Mouse (Mus musculus) intestine, embryonic 14.5 days (tissue): ENCODE data around the gene H2-DMb1. TPM values are rescaled to one million over a fixed set of nuclear protein-coding genes. Genes with fewer than 3 reads are reported as not detected.

ENCODE experiments used
- ATAC-seq: fragments of 200-750 bp; cut with Nextera tagmentation; replicated peaks from 2 replicates; pipeline ENCODE4 v1.8.0; 2017; ENCODE audit warnings: low read depth, moderate number of reproducible peaks, moderate TSS enrichment, moderate library complexity; ENCODE audit not compliant: low FRiP score, low TSS enrichment
- DNase-seq: peaks from one replicate; pipeline ENCODE4 v3.0.0-alpha.2; 2018; ENCODE audit warnings: low spot score
- H3K27ac ChIP-seq: fragments of 300-500 bp; sonication (generic); 2 replicates; pipeline ENCODE4 v1.5.1; 2014; ENCODE audit warnings: low read depth, mild to moderate bottlenecking, control low read depth
- H3K27me3 ChIP-seq: fragments of 300-500 bp; sonication (generic); replicated peaks from 2 replicates; pipeline ENCODE4 v1.6.1; 2014; ENCODE audit warnings: low read length, control low read depth; ENCODE audit not compliant: control insufficient read depth, insufficient read depth
- H3K36me3 ChIP-seq: fragments of 300-500 bp; sonication (generic); 2 replicates; pipeline ENCODE4 v1.6.1; 2014; ENCODE audit warnings: low read length, control low read depth; ENCODE audit not compliant: control insufficient read depth, insufficient read depth
- H3K4me1 ChIP-seq: fragments of 300-500 bp; sonication (generic); replicated peaks from 2 replicates; pipeline ENCODE4 v1.6.1; 2014; ENCODE audit warnings: low read length, control low read depth, mixed read lengths; ENCODE audit not compliant: control insufficient read depth, insufficient read depth
- H3K4me2 ChIP-seq: fragments of 300-500 bp; sonication (generic); 2 replicates; pipeline ENCODE4 v1.6.1; 2014; ENCODE audit warnings: low read length
- H3K4me3 ChIP-seq: fragments of 300-500 bp; sonication (generic); 2 replicates; pipeline ENCODE4 v1.5.1; 2014; ENCODE audit warnings: low read depth, low read length, control low read depth, mixed read lengths
- H3K9ac ChIP-seq: fragments of 300-500 bp; sonication (generic); 2 replicates; pipeline ENCODE4 v1.6.1; 2014; ENCODE audit warnings: mild to moderate bottlenecking, low read length
- H3K9me3 ChIP-seq: fragments of 300-500 bp; sonication (generic); 2 replicates; pipeline ENCODE4 v1.6.1; 2016; ENCODE audit warnings: low read length, control low read depth; ENCODE audit not compliant: control insufficient read depth
- WGBS: fragments of 180-500 bp; shearing (Covaris S2); extraction: QIAGEN DNeasy Blood & Tissue Kit; methylation state at CpG from one replicate; pipeline ENCODE4 v1.1.7; 2014; 5-methylcytosine and 5-hydroxymethylcytosine counted together
- polyA plus RNA-seq: library from polyadenylated mRNA; unstranded; fragments of >200 nt; fragmentation: Nextera tagmentation; extraction: Ambion mirVana; gene quantifications from 2 replicates; pipeline ENCODE4 v1.2.1, GENCODE M21; 2014

H2-DMb1 gene
- polyA plus RNA-seq, 1 experiment from 2014 or later = 1.7 TPM

- no peaks in the 10 kb centered on the region for H3K36me3 ChIP-seq
- no peak overlapping the region for H3K9ac ChIP-seq
- 7% methylated on average over 31 of the region's 31 CpGs for WGBS
- ATAC-seq = peak; percentile 96
- H3K4me2 ChIP-seq = peak overlapping the region; percentile 56
- no peak overlapping the region for H3K27ac ChIP-seq
- DNase-seq = peak; percentile 99
- H3K9me3 ChIP-seq = no peaks in the 10 kb centered on the region
- peaks cover 12% of the 10 kb centered on the region; the same call in 1 of the 2 replicates for H3K27me3 ChIP-seq
- peak overlapping the region; percentile 23 for H3K4me3 ChIP-seq
- H3K4me1 ChIP-seq = peaks cover 4% of the 10 kb centered on the region; the same call in 1 of the 2 replicates
Measured at GRCm38 (mm10) chr17:34135297-34136224, 17.3 kb upstream of the H2-DMb1 start.

GRCm38 (mm10) chr17:34137601-34138000, 15.3 kb upstream of the H2-DMb1 start:
- 72% methylated on average over 7 of the region's 7 CpGs for WGBS

DNA sequence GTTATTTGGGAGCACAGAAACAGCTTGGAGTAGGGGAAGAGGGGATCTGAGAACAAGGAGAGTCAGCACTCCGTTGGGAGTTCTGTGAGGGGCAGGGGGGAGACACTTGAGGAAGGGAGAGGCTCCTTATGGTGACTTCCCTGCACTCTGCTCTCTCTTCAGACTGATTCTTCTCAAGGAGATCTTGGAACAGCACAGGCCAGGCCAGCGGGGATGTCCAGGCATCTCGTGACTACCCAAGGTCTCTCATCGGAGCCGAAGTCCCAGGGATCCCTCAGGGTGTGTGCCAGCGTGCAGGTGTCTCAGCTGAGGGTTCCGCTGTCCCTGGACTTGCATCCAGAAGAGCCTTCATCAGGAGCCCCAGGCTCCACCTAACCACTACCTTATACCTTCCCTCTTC, 14.2 kb upstream of the H2-DMb1 start:
- ATAC-seq = no peak
- DNase-seq = no peak
- H3K9me3 ChIP-seq = no peaks in the 10 kb centered on the region
- WGBS = 79% methylated on average over 7 of the region's 7 CpGs
- H3K27ac ChIP-seq = no peak overlapping the region
- H3K27me3 ChIP-seq = peaks cover 18% of the 10 kb centered on the region
- no peak overlapping the region for H3K4me2 ChIP-seq
- H3K9ac ChIP-seq = no peak overlapping the region
- peaks cover 4% of the 10 kb centered on the region; the same call in 1 of the 2 replicates for H3K4me1 ChIP-seq
- H3K4me3 ChIP-seq = no peak overlapping the region
- H3K36me3 ChIP-seq = no peaks in the 10 kb centered on the region

More at GRCm38 (mm10) chr17:34137601-34138000, 15.3 kb upstream of the H2-DMb1 start:
- DNase-seq = no peak
- peaks cover 18% of the 10 kb centered on the region for H3K27me3 ChIP-seq
- no peak for ATAC-seq
- H3K36me3 ChIP-seq = no peaks in the 10 kb centered on the region
- H3K4me1 ChIP-seq = peaks cover 4% of the 10 kb centered on the region; the same call in 1 of the 2 replicates
- H3K9me3 ChIP-seq = no peaks in the 10 kb centered on the region
- H3K4me3 ChIP-seq = no peak overlapping the region
- H3K9ac ChIP-seq = no peak overlapping the region
- H3K4me2 ChIP-seq = no peak overlapping the region
- no peak overlapping the region for H3K27ac ChIP-seq

GRCm38 (mm10) chr17:34139416-34139815, 13.5 kb upstream of the H2-DMb1 start:
- peak overlapping the region; percentile 72 for H3K4me2 ChIP-seq
- H3K27ac ChIP-seq = no peak overlapping the region
- ATAC-seq (0 out of 2 replicates have a peak, but pooled peaks have one; percentile 28), DNase-seq (peak; percentile 77)
- H3K36me3 ChIP-seq = no peaks in the 10 kb centered on the region
- peaks cover 18% of the 10 kb centered on the region for H3K27me3 ChIP-seq
- peak overlapping the region; percentile 28 for H3K4me3 ChIP-seq
- no peak overlapping the region for H3K9ac ChIP-seq
- H3K9me3 ChIP-seq = no peaks in the 10 kb centered on the region
- H3K4me1 ChIP-seq = peaks cover 4% of the 10 kb centered on the region; the same call in 1 of the 2 replicates
- 1% methylated on average over 16 of the region's 16 CpGs for WGBS

DNA sequence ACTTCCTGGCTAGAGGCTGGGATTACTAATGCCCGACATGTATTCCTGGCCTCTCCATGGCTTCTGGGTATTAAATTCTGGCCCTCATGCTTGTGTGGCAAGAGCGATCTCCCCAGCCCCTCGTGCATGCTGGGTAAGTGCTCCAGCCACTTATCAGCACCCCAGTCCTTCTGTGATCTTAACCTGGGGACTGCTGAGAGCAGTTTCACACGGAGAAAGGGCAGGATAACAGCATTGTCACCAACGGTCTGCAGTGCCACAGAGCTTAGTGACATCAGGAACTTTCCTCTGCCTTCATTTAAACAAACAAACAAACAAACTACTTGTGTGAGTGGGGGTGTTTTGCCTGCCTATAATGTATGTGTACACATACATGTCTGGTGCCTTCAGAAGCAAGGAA, 12.6 kb upstream of the H2-DMb1 start:
- Histone ChIP-seq H3K4me3 (0 out of 2 replicates have a peak overlapping the region, but pooled peaks have one; percentile 28), H3K4me1 (peaks cover 4% of the 10 kb centered on the region; the same call in 1 of the 2 replicates)

DNA sequence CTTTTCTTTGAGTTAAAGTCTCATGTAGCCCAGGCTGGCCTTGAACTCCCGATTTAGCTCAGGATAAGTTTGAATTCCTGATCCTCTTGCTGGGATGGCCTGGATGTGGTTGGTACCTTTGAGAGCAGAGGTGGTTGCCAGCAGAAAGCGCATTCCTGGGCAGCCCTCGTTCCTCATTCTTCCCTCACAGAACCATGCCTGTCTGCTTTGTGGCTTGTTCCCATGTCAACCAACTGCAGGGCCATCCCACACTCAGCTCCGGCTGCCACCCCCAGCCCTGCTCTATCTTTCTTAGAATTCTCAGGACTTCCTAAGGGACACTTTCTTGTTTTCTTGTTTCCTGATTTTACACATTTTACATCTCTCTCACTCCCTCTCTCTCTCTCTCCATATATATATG, 11.4 kb upstream of the H2-DMb1 start:
- Histone ChIP-seq H3K4me2 (no peak overlapping the region), H3K9ac (no peak overlapping the region), H3K9me3 (no peaks in the 10 kb centered on the region), H3K27me3 (peaks cover 18% of the 10 kb centered on the region), H3K4me1 (peaks cover 4% of the 10 kb centered on the region; the same call in 1 of the 2 replicates), H3K27ac (no peak overlapping the region), H3K36me3 (no peaks in the 10 kb centered on the region), H3K4me3 (no peak overlapping the region)
- no peak for DNase-seq
- ATAC-seq = no peak
- 64% methylated on average over 4 of the region's 4 CpGs for WGBS

More for the DNA sequence above, 12.6 kb upstream of the H2-DMb1 start:
- ATAC-seq = no peak
- no peak for DNase-seq
- Histone ChIP-seq H3K4me2 (peak overlapping the region; percentile 72; the same call in 1 of the 2 replicates), H3K36me3 (no peaks in the 10 kb centered on the region), H3K27me3 (peaks cover 18% of the 10 kb centered on the region), H3K9ac (no peak overlapping the region), H3K9me3 (no peaks in the 10 kb centered on the region), H3K27ac (no peak overlapping the region)
- 10% methylated on average over 5 of the region's 5 CpGs for WGBS

DNA sequence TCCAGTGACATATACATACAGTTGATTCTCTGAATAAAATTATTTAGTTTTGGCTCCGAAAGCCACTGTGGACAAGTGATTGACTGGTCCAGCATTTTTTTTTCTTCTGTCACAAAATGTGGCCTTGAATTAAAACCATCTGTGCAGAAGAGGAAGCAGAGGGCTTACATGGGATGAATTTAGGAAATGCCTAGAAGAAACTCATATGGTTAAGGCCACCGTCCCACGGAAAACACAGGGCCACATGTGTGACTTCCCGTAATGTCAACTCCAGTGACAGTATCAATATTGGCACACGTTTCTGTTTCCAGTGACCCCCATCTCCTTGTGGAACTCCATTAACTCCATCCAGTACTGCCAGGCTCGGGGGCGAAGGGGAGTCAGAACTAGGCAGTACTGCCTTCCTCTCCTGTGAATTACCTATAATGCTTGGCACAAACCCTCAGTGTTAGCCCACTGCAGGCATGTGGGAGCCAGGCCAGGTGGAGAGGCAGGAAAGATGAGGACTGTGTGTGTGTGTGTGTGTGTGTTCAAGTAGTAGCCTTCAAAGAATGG, 10.3 kb upstream of the H2-DMb1 start:
- Histone ChIP-seq H3K36me3 (no peaks in the 10 kb centered on the region), H3K9ac (no peak overlapping the region), H3K9me3 (no peaks in the 10 kb centered on the region), H3K27ac (no peak overlapping the region), H3K27me3 (peaks cover 18% of the 10 kb centered on the region), H3K4me2 (no peak overlapping the region), H3K4me3 (no peak overlapping the region), H3K4me1 (peaks cover 4% of the 10 kb centered on the region; the same call in 1 of the 2 replicates)
- WGBS = 80% methylated on average over 7 of the region's 7 CpGs
- DNase-seq = no peak
- no peak for ATAC-seq

GRCm38 (mm10) chr17:34143033-34143432, 9.8 kb upstream of the H2-DMb1 start, which contains the start of gene H2-DMb2:
Gene H2-DMb2 (plus strand): TSS chr17:34143307.
- H3K4me3 ChIP-seq = no peak within 1 kb of the TSS
- WGBS = 33% methylated on average over 7 of the region's 7 CpGs
- peaks cover 4% of the 10 kb centered on the region; the same call in 1 of the 2 replicates for H3K4me1 ChIP-seq
- no peaks in the 10 kb centered on the region for H3K9me3 ChIP-seq
- no peak within 1 kb of the TSS for H3K4me2 ChIP-seq
- DNase-seq (no peak), ATAC-seq (no peak)
- H3K27ac ChIP-seq = no peak within 1 kb of the TSS
- H3K36me3 ChIP-seq = no peaks in the 10 kb centered on the region
- H3K27me3 ChIP-seq = peaks cover 18% of the 10 kb centered on the region
- no peak within 1 kb of the TSS for H3K9ac ChIP-seq
